Mouse (Mus musculus) stomach, postnatal 0 days (tissue): Measurements from ENCODE around the gene Stk16. TPM values are rescaled to one million over a fixed set of nuclear protein-coding genes. Genes with fewer than 3 reads are reported as not detected.

Source experiments
- ATAC-seq: fragments of 200-750 bp; cut with Nextera tagmentation; 2 replicates; pipeline ENCODE4 v1.8.0; 2017; ENCODE audit not compliant: low FRiP score, low TSS enrichment
- DNase-seq: peaks from one replicate; pipeline ENCODE4 v3.0.0-alpha.2; 2016; ENCODE audit warnings: low spot score
- H3K27ac ChIP-seq: fragments of 300-500 bp; sonication (generic); replicated peaks from 2 replicates; pipeline ENCODE4 v1.5.1; 2014; ENCODE audit warnings: mild to moderate bottlenecking, control low read depth
- H3K27me3 ChIP-seq: fragments of 300-500 bp; sonication (generic); 2 replicates; pipeline ENCODE4 v1.6.1; 2014; ENCODE audit warnings: low read length; ENCODE audit not compliant: control insufficient read depth, insufficient read depth
- H3K36me3 ChIP-seq: fragments of 300-500 bp; sonication (generic); 2 replicates; pipeline ENCODE4 v1.6.1; 2014; ENCODE audit warnings: low read length, mixed read lengths; ENCODE audit not compliant: control insufficient read depth, insufficient read depth
- H3K4me1 ChIP-seq: fragments of 300-500 bp; sonication (generic); replicated peaks from 2 replicates; pipeline ENCODE4 v1.6.1; 2014; ENCODE audit warnings: antibody characterized with exemption; ENCODE audit not compliant: control insufficient read depth, insufficient read depth
- H3K4me2 ChIP-seq: fragments of 300-500 bp; sonication (generic); replicated peaks from 2 replicates; pipeline ENCODE4 v1.6.1; 2014; ENCODE audit warnings: low read depth, mild to moderate bottlenecking, control low read depth, moderate library complexity
- H3K4me3 ChIP-seq: fragments of 300-500 bp; sonication (generic); 2 replicates; pipeline ENCODE4 v1.5.1; 2014; ENCODE audit warnings: low read depth, low read length, control low read depth
- H3K9ac ChIP-seq: fragments of 300-500 bp; sonication (generic); 2 replicates; pipeline ENCODE4 v1.6.1; 2014; ENCODE audit warnings: mild to moderate bottlenecking, low read length, control low read depth, mixed read lengths
- H3K9me3 ChIP-seq: fragments of 300-500 bp; sonication (generic); 2 replicates; pipeline ENCODE4 v1.6.1; 2016; ENCODE audit warnings: low read length; ENCODE audit not compliant: control insufficient read depth
- CTCF ChIP-seq: IDR thresholded peaks from 2 replicates; pipeline ENCODE4 v1.5.1; 2016; ENCODE audit warnings: antibody characterized with exemption, low read depth, mild to moderate bottlenecking, moderate library complexity
- EP300 ChIP-seq: optimal IDR thresholded peaks from 2 replicates; pipeline ENCODE3; 2016; ENCODE audit warnings: antibody characterized with exemption
- WGBS: fragments of 180-500 bp; shearing (Covaris S2); extraction: QIAGEN DNeasy Blood & Tissue Kit; methylation state at CpG from one replicate; pipeline ENCODE4 v1.1.7; 2014; 5-methylcytosine and 5-hydroxymethylcytosine counted together
- polyA plus RNA-seq: library from polyadenylated mRNA; unstranded; fragments of >200 nt; fragmentation: Nextera tagmentation; extraction: Ambion mirVana; gene quantifications from 2 replicates; pipeline ENCODE4 v1.2.1, GENCODE M21; 2015

Gene Stk16
- polyA plus RNA-seq, 1 experiment from 2014 or later = 57.9 TPM

DNA sequence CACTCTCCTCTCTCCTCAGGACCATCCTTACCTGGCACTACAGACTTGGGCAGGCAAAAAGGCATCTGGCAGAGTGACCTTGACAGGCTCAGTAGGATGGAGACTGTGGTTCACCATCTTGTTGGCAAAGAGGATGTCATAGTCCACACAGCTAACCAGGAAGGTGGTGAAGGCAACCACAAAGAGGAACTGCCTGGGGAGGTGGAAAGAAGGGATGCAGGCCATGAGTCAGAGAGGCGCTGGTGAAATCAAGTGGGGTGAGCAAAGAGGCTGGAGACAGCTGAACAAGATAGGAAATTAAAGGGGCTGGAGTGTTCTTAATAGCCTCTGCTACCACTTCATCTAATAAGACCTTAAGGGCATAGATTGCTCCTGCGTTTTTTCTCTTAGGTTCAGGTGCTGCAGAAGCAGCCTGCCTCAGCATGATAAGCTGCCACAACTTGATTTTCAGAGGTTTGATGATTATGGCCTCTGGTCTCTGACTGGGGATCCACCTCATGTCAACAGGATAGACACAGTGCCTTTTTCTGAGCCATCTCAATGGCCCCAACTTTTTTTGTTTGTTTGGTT, 22.6 kb upstream of the Stk16 start:
- no peak overlapping the region for H3K27ac ChIP-seq
- DNase-seq = no peak
- H3K4me2 ChIP-seq = no peak overlapping the region
- no peaks in the 10 kb centered on the region for H3K27me3 ChIP-seq
- H3K4me1 ChIP-seq = peaks cover 3% of the 10 kb centered on the region; the same call in 1 of the 2 replicates
- ATAC-seq = no peak
- H3K4me3 ChIP-seq = no peak overlapping the region
- TF ChIP-seq CTCF (no peak), EP300 (no peak)
- H3K9ac ChIP-seq = no peak overlapping the region
- peaks cover 22% of the 10 kb centered on the region for H3K36me3 ChIP-seq
- 82% methylated on average over 2 of the region's 2 CpGs for WGBS
- no peaks in the 10 kb centered on the region for H3K9me3 ChIP-seq

DNA sequence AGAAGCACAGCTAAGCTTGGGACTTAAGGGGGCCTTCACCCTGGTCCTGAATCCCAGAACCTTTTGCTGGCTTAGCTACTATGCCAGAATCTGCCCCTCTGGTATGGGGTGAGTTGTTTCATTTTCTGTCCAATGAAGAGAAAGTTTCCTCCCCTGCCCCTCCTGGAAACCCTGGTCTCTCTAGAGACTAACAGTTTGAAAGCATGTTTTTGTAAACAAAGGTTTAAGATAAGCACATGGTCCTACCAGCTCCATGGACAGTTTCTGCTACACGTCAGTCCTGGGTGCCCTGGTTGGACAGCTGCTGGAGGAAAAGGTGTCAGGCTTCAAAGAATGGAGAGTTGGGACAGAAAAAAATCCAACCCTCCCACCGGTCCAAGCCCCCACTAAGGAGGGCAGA, 20.1 kb upstream of the Stk16 start:
- DNase-seq = no peak
- Histone ChIP-seq H3K9me3 (no peaks in the 10 kb centered on the region), H3K27me3 (no peaks in the 10 kb centered on the region), H3K4me3 (no peak overlapping the region), H3K4me1 (peaks cover 6% of the 10 kb centered on the region; the same call in 1 of the 2 replicates), H3K27ac (no peak overlapping the region), H3K4me2 (peak overlapping the region; percentile 95), H3K9ac (peak overlapping the region; percentile 31; the same call in 1 of the 2 replicates), H3K36me3 (peaks cover 15% of the 10 kb centered on the region)
- WGBS = 57% methylated on average over 2 of the region's 2 CpGs
- ATAC-seq = no peak
- no peak for TF ChIP-seq CTCF
- no peak for TF ChIP-seq EP300

- Histone ChIP-seq H3K4me3 (peak overlapping the region; percentile 83), H3K36me3 (peaks cover 12% of the 10 kb centered on the region), H3K4me2 (peak overlapping the region; percentile 95), H3K9me3 (no peaks in the 10 kb centered on the region), H3K27me3 (no peaks in the 10 kb centered on the region), H3K27ac (peak overlapping the region; percentile 90), H3K4me1 (peaks cover 6% of the 10 kb centered on the region; the same call in 1 of the 2 replicates), H3K9ac (peak overlapping the region; percentile 92)
- 42% methylated on average over 5 of the region's 5 CpGs for WGBS
- no peak for TF ChIP-seq CTCF
- no peak for TF ChIP-seq EP300
- DNase-seq (no peak), ATAC-seq (peak; percentile 3; the same call in 1 of the 2 replicates)
These were observed 19.4 kb upstream of the Stk16 start for GRCm38 (mm10) chr1:75191258-75191621.

GRCm38 (mm10) chr1:75191622-75192402, 18.8 kb upstream of the Stk16 start, which contains the start of the genes Ankzf1 and Atg9a:
Ankzf1 (plus strand) TSS chr1:75192151.
Atg9a (minus strand) TSS chr1:75192196.
- no peaks in the 10 kb centered on the region for H3K9me3 ChIP-seq
- peak within 1 kb of the TSS; percentile 97 for H3K27ac ChIP-seq
- WGBS = under 1% methylated on average over 56 of the region's 56 CpGs
- peak; percentile 99 for ATAC-seq
- H3K9ac ChIP-seq = peak within 1 kb of the TSS; percentile 92
- peaks cover 15% of the 10 kb centered on the region for H3K36me3 ChIP-seq
- peak within 1 kb of the TSS; percentile 95 for H3K4me2 ChIP-seq
- TF ChIP-seq CTCF (peak; percentile 22; the same call in 1 of the 2 replicates), EP300 (no peak)
- DNase-seq = peak; percentile 96
- peaks cover 6% of the 10 kb centered on the region; the same call in 1 of the 2 replicates for H3K4me1 ChIP-seq
- H3K4me3 ChIP-seq = peak within 1 kb of the TSS; percentile 83
- H3K27me3 ChIP-seq = no peaks in the 10 kb centered on the region

GRCm38 (mm10) chr1:75192452-75192851, 18.2 kb upstream of the Stk16 start:
- Histone ChIP-seq H3K9me3 (no peaks in the 10 kb centered on the region), H3K4me1 (peaks cover 6% of the 10 kb centered on the region; the same call in 1 of the 2 replicates), H3K9ac (peak overlapping the region; percentile 91), H3K27me3 (no peaks in the 10 kb centered on the region), H3K27ac (peak overlapping the region; percentile 97), H3K4me3 (peak overlapping the region; percentile 83), H3K4me2 (peak overlapping the region; percentile 86), H3K36me3 (peaks cover 12% of the 10 kb centered on the region)
- TF ChIP-seq CTCF (no peak), EP300 (no peak)
- ATAC-seq = peak; percentile 75
- WGBS = 0% methylated on average over 19 of the region's 19 CpGs
- DNase-seq = peak; percentile 78

DNA sequence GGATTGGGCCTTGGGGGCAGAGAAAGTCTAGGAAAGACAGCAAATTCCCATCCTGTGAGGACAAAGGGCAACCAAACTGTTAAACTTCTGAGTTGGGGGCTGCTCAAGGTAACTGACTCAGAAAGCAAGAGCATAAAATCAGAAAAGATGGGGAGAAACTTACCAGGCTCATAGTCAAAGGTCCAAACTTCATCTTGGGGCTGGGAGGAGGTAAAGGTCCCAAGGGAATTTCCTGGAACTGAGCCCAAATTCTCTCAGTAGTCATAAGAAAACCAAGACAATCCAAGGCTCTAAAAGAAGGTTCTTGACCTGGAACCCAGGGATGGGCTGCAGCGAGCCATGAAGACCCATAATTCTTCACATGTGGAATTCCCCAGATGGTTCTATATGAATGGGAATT, 9.4 kb upstream of the Stk16 start:
- H3K9me3 ChIP-seq = no peaks in the 10 kb centered on the region
- no peak overlapping the region for H3K4me3 ChIP-seq
- no peak overlapping the region for H3K27ac ChIP-seq
- no peak overlapping the region for H3K4me2 ChIP-seq
- H3K27me3 ChIP-seq = no peaks in the 10 kb centered on the region
- TF ChIP-seq EP300 (no peak), CTCF (no peak)
- H3K36me3 ChIP-seq = peaks cover 18% of the 10 kb centered on the region
- H3K4me1 ChIP-seq = no peaks in the 10 kb centered on the region
- no peak overlapping the region for H3K9ac ChIP-seq
- WGBS = 86% methylated on average over 1 of the region's 1 CpGs
- DNase-seq (no peak), ATAC-seq (no peak)
